Mouse (Mus musculus): ENCODE measurements around the gene Rnf34.

Gene Rnf34

DNA sequence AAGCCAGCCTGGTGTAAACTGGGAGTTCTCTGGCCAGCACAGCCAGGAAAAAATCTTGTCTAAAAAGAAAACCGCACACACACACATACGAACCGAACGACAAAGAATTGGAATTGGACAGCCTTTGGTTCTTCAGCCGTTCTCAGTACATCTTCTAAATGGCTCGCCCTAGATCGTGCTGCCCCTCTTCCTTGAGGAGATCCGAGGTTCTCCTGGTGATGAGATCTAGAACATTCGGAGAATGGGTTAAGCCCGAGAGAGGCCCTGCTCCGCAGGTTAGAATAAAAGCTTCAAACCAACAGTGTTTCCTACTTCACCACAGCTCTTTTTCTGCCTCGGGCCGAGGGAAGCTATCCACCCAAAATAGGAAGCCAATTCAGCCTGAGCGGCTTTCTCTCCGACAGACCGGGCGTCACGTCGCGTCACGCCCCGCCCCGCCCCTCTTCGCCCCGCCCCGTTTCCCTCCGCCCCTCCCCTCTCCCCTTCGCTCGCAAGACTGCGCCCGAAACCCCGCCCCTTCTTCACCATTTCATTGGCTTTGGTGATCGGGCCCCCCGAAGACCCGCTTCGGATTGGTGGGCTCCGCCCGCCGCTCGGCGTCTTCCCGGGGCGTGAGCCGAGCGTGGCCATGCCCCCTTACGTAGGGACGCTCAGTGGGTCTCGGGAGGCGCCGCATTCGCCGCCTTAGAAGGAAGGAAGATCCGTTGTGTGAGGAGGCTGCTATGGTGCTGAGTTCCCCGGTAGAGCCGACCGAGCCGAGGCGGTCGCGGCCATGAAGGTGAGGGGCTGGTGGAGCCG, at the start of gene Rnf34:
Gene Rnf34 (plus strand): TSS at position 528 of the 798 bp plus-strand sequence.
- peak; percentile 99 for DNase-seq (ENCODE audit: low read depth)

GRCm38 (mm10) chr5:122800345-122801010, 49.4 kb upstream of the Rnf34 start:
- no peak for DNase-seq (ENCODE audit: low read depth)

- DNase-seq (ENCODE audit: low read depth) = no peak
Measured at GRCm38 (mm10) chr5:122801684-122802083, 48.2 kb upstream of the Rnf34 start.

GRCm38 (mm10) chr5:122802706-122803105, 47.1 kb upstream of the Rnf34 start:
- DNase-seq (ENCODE audit: low read depth) = no peak

DNA sequence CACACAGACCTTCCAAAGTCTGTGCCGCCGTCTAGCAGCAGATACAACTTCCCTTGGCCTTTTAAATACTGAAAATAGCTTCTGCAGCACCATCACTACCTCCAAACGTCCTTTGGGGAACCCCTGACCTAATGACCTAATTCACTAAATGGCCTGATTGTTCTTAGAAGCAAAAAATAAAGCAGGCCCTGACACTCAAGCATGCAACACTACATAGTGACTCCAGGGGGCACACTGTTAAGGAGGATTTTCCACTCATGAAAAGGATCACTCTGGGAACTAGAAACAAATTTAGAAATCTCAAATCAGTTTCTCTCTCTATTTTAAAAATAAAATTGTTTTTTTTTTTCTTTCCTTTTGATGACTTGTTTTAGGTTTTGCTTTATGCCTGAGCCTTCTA, 44.3 kb upstream of the Rnf34 start:
- DNase-seq (ENCODE audit: low read depth) = peak; percentile 44

- DNase-seq (ENCODE audit: low read depth) = peak; percentile 80
Measured at GRCm38 (mm10) chr5:122811364-122812079, 38.3 kb upstream of the Rnf34 start.

- DNase-seq (ENCODE audit: low read depth) = no peak
Measured at GRCm38 (mm10) chr5:122812699-122813098, 37.1 kb upstream of the Rnf34 start.

DNA sequence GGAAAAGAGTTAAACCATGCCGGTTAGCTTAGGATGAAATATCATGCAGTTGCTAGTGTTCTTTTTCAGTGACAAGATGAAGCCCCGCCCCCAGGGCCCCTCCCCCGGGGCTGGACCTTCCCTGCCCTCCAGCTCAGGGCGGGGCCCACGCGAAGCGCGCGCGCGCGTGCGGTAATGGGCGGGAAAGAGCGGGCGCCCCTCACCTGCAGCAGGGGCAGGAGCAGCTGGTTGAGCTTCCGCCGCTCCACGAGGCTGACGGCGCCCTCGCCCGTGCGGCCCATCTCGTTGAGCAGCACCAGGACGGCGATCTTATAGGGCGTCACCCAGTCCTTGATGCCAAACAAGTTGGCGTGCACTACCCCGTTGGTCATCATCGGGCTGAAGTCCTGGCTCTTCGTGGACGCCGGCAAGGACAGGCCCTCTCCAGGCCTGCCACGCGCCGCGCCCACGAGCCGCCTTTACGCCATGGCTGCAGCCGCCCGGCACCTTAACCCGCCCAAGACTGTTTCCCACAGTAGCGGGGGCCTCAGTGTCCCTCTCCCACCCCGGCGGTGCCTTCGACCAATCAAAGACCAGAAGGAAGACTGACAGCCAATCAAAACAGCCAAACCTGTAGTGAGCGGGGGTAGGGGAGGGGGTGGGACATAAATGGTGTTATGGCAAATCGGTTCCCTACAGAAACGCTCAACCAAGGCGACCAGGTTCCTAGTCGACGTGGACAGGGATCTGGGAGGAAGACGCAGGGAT, 28.9 kb upstream of the Rnf34 start, which contains the start of gene Anapc5:
Gene Anapc5 (minus strand): TSS at position 563 of the 747 bp plus-strand sequence.
- DNase-seq (ENCODE audit: low read depth) = peak; percentile 98

- no peak for DNase-seq (ENCODE audit: low read depth)
Measured at GRCm38 (mm10) chr5:122821524-122821885, 28.3 kb upstream of the Rnf34 start.

- DNase-seq (ENCODE audit: low read depth) = no peak
Measured at GRCm38 (mm10) chr5:122822441-122822840, 27.4 kb upstream of the Rnf34 start.

DNA sequence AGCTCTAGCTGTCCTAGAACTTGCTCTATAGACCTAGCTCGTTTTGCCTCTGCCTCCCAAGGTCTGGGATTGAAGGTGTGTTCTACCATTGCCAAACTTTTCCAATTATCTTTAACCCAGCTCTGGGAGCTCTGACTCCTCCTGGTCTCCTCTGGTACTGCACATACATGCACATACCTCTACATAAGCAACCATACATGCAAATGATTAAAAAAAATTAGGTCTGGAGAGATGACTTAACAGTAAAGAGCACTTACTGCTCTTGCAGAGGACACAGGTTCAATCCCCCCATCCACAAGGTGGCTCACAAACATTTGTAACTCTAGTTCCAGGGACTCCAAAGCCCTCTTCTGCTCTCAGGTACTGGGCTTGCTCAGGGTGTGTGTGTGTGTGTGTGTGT, 25.9 kb upstream of the Rnf34 start:
- DNase-seq (ENCODE audit: low read depth) = peak; percentile 25

- DNase-seq (ENCODE audit: low read depth) = no peak
Measured at GRCm38 (mm10) chr5:122824450-122824849, 25.4 kb upstream of the Rnf34 start.

DNA sequence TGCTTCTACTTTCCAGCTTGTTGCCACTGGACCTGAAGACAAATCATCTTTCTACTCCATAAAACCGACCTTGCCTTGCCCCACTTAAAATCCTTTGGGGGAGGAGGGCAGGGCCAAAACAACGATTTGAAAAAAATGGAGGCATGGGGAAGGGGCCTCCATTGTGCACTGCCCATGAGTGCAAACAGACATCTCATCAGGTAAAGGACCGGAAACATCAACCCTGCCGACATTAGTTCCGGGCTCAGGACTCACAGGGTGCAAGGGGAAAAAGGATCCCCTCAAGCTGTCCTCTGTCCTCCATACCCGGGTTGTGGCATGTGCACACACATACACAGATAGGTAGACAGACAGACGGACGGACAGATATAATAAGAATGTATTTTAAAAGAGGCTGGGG, 24.7 kb upstream of the Rnf34 start:
- no peak for DNase-seq (ENCODE audit: low read depth)

- DNase-seq (ENCODE audit: low read depth) = no peak
Measured at GRCm38 (mm10) chr5:122832536-122832935, 17.3 kb upstream of the Rnf34 start.

- DNase-seq (ENCODE audit: low read depth) = no peak
Measured at GRCm38 (mm10) chr5:122832996-122833395, 16.9 kb upstream of the Rnf34 start.

DNA sequence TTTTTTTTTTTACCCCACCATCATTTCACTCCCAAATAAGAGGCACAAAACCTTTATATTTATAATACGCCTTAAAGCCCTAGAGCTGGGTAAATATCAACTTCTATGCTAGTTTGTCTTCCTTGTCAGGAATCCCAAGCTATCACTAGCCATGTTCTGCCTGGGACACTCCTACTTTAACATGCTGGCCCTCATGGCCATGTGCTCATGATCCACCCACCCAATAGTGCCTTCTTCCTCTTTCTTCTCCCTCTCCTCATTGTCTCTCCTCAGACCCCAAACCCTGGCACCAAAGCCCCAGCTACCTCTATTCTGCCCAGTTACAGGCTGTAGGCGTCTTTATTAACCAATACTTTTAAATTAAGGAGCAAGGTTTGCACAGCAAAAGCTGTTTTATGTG, 8.7 kb upstream of the Rnf34 start:
- no peak for DNase-seq (ENCODE audit: low read depth)

- no peak for DNase-seq (ENCODE audit: low read depth)
Measured at GRCm38 (mm10) chr5:122843799-122844198, 6.0 kb upstream of the Rnf34 start.

- DNase-seq (ENCODE audit: low read depth) = peak; percentile 75
Measured at GRCm38 (mm10) chr5:122850319-122851002, 613 bp downstream of the Rnf34 start.

GRCm38 (mm10) chr5:122852611-122853010, 2.8 kb downstream of the Rnf34 start:
- no peak for DNase-seq (ENCODE audit: low read depth)

GRCm38 (mm10) chr5:122855858-122856257, 6.0 kb downstream of the Rnf34 start:
- DNase-seq (ENCODE audit: low read depth) = no peak

- DNase-seq (ENCODE audit: low read depth) = no peak
Measured at GRCm38 (mm10) chr5:122863053-122863452, 13.2 kb downstream of the Rnf34 start.

All from NIH3T3 (cell line).